Mouse (Mus musculus) brain, embryonic 14.5 days (tissue): ENCODE results near the gene Slit3.

ENCODE experiments used
- CTCF ChIP-seq: fragments of 200-500 bp; IDR thresholded peaks from 2 replicates; pipeline ENCODE4 v1.5.1; 2012; ENCODE audit warnings: inconsistent platforms, mild to moderate bottlenecking, moderate library complexity, borderline replicate concordance; ENCODE audit not compliant: insufficient read depth, insufficient read length; ENCODE audit errors: extremely low read depth
- POLR2A ChIP-seq: fragments of 200-500 bp; IDR thresholded peaks from 2 replicates; pipeline ENCODE4 v1.6.1; 2012; ENCODE audit warnings: mild to moderate bottlenecking, inconsistent platforms, borderline replicate concordance; ENCODE audit not compliant: poor library complexity, insufficient read depth, insufficient read length, severe bottlenecking; ENCODE audit errors: extremely low read depth

GRCm38 (mm10) chr11:35626161-35626885 is 505.3 kb downstream of the Slit3 start:
- TF ChIP-seq CTCF, result no peak
- TF ChIP-seq POLR2A, result no peak
